Comparison of ENCODE assay signal across 9 mouse cellular contexts in genomic region chr19:28678646-28679270, GRCm38 (mm10). TPM values are rescaled to one million over a fixed set of nuclear protein-coding genes. Genes with fewer than 3 reads are reported as not detected.
DNase-seq lines count a peak whose midpoint lies in the region; ATAC-seq and TF ChIP-seq lines count a peak whose summit lies in the region.
"Had no signal": no experiment of that assay in that cellular context is flagged by ENCODE, and none has a peak within 500 bp of the region (broad histone marks: within the 10 kb centered on the region; RNA-seq: fewer than 3 reads in every experiment).

No protein-coding gene starts in this region.

- no peaks in the 10 kb centered on the region for H3K9me3 ChIP-seq in hindbrain, embryonic 12.5 days (replicated peaks)
- no peaks in the 10 kb centered on the region for H3K9me3 ChIP-seq in liver, postnatal 0 days (ENCODE audit: low read length)
- no peaks in the 10 kb centered on the region for H3K9me3 ChIP-seq in stomach, embryonic 15.5 days

- H3K4me2 ChIP-seq in hindbrain, embryonic 12.5 days (replicated peaks), result peak overlapping the region; percentile 99
- H3K4me2 ChIP-seq in liver, postnatal 0 days (ENCODE audit: low read depth, low read length), result peak overlapping the region; percentile 93
- peak overlapping the region; percentile 94 for H3K4me2 ChIP-seq in stomach, embryonic 15.5 days

- no peak for ATAC-seq in hindbrain, embryonic 12.5 days (ENCODE audit: low FRiP score)
- ATAC-seq in liver, postnatal 0 days, result no peak
- ATAC-seq in stomach, embryonic 15.5 days (ENCODE audit: insufficient read depth, low FRiP score, low read depth), result no peak

- H3K4me3 ChIP-seq in heart, adult 2 months, result peak overlapping the region; percentile 59
- H3K4me3 ChIP-seq in hindbrain, embryonic 12.5 days, result peak overlapping the region; percentile 51
- H3K4me3 ChIP-seq in liver, postnatal 0 days (ENCODE audit: low read depth, low read length), result peak overlapping the region; percentile 50
- peak overlapping the region; percentile 56 for H3K4me3 ChIP-seq in stomach, embryonic 15.5 days (replicated peaks)

- under 1% methylated on average over 30 of the region's 30 CpGs for WGBS in heart, adult 2 months
- WGBS in hindbrain, embryonic 12.5 days, result under 1% methylated on average over 30 of the region's 30 CpGs
- WGBS in liver, postnatal 0 days (ENCODE audit: insufficient replicate concordance), result under 1% methylated on average over 30 of the region's 30 CpGs
- WGBS in stomach, embryonic 15.5 days, result under 1% methylated on average over 30 of the region's 30 CpGs

- peaks cover 4% of the 10 kb centered on the region; the same call in 1 of the 2 replicates for H3K27me3 ChIP-seq in heart, adult 2 months (ENCODE audit: control insufficient read depth, insufficient read depth, low read length)
- H3K27me3 ChIP-seq in hindbrain, embryonic 12.5 days, result peaks cover 43% of the 10 kb centered on the region
- H3K27me3 ChIP-seq in liver, postnatal 0 days (ENCODE audit: insufficient read depth, low read length), result peaks cover 32% of the 10 kb centered on the region
- 0 out of 2 replicates have a peak, but pooled peaks cover 7% of the 10 kb centered on the region for H3K27me3 ChIP-seq in stomach, embryonic 15.5 days (replicated peaks)
- H3K27me3 ChIP-seq: Patski had no signal

- no peaks in the 10 kb centered on the region for H3K79me2 ChIP-seq in heart, adult 2 months (replicated peaks; ENCODE audit: control insufficient read depth, insufficient read depth, low read length)

- H3K9ac ChIP-seq in heart, adult 2 months (ENCODE audit: low read depth, low read length), result peak overlapping the region; percentile 76; the same call in 1 of the 2 replicates
- peak overlapping the region; percentile 35; the same call in 1 of the 2 replicates for H3K9ac ChIP-seq in hindbrain, embryonic 12.5 days
- H3K9ac ChIP-seq in liver, postnatal 0 days (replicated peaks), result peak overlapping the region; percentile 55
- peak overlapping the region; percentile 40; the same call in 1 of the 2 replicates for H3K9ac ChIP-seq in stomach, embryonic 15.5 days

- TF ChIP-seq POLR2A in heart, adult 2 months (IDR thresholded peaks at IDR 0.05; ENCODE audit: insufficient read depth, low read depth, low read length), result no peak

- no peaks in the 10 kb centered on the region for H3K36me3 ChIP-seq in heart, adult 2 months (ENCODE audit: control insufficient read depth, insufficient read depth, low read length)
- no peaks in the 10 kb centered on the region for H3K36me3 ChIP-seq in hindbrain, embryonic 12.5 days
- H3K36me3 ChIP-seq in liver, postnatal 0 days (replicated peaks; ENCODE audit: insufficient read depth, low read length), result no peaks in the 10 kb centered on the region
- no peaks in the 10 kb centered on the region for H3K36me3 ChIP-seq in stomach, embryonic 15.5 days

- intact Hi-C loops in heart, adult 2 months (cut with DNase I), result no loop called here
- intact Hi-C loops in heart, postnatal 25 days (cut with DNase I), result no loop called here

- H3K27ac ChIP-seq in heart, adult 2 months, result no peak overlapping the region; the same call in 1 of the 2 replicates
- H3K27ac ChIP-seq in hindbrain, embryonic 12.5 days, result no peak overlapping the region
- no peak overlapping the region for H3K27ac ChIP-seq in liver, postnatal 0 days (ENCODE audit: low read depth)
- no peak overlapping the region for H3K27ac ChIP-seq in stomach, embryonic 15.5 days

- no peak for TF ChIP-seq EP300 in heart, adult 2 months (IDR thresholded peaks at IDR 0.05; ENCODE audit: insufficient read depth, low read depth, low read length)
- TF ChIP-seq EP300 in liver, postnatal 0 days (IDR thresholded peaks at IDR 0.05; ENCODE audit: low read depth), result no peak

- DNase-seq in heart, adult 2 months, result peak; percentile 10 to 36
- no peak for DNase-seq in heart, postnatal 25 days (ENCODE audit: low spot score)
- peak; percentile 21 for DNase-seq in embryo, embryonic 11 days
- DNase-seq in liver, postnatal 0 days, result no peak
- DNase-seq in gastrocnemius, adult 18-20 months (ENCODE audit: low spot score), result no peak
- DNase-seq in right cerebral cortex, postnatal 14 days, result no peak

- no peak for TF ChIP-seq CTCF in heart, adult 2 months (IDR thresholded peaks at IDR 0.05)
- no peak for TF ChIP-seq CTCF in liver, postnatal 0 days (IDR thresholded peaks at IDR 0.05; ENCODE audit: low read depth)

- no peaks in the 10 kb centered on the region; the same call in none of the 2 replicates for H3K4me1 ChIP-seq in heart, adult 2 months (ENCODE audit: control insufficient read depth, insufficient read depth, low read length)
- H3K4me1 ChIP-seq in hindbrain, embryonic 12.5 days, result peaks cover 32% of the 10 kb centered on the region
- H3K4me1 ChIP-seq in liver, postnatal 0 days (ENCODE audit: insufficient read depth), result peaks cover 21% of the 10 kb centered on the region
- peaks cover 9% of the 10 kb centered on the region; the same call in 1 of the 2 replicates for H3K4me1 ChIP-seq in stomach, embryonic 15.5 days

RNA-seq across cellular contexts. Expression of gene Glis3, which starts 1.1 kb away (rescaled TPM):
- 1 to 10 TPM; 1.1 to 1.3 TPM for total RNA-seq in heart, adult 2 months (2021)
- 0.50 and 0.55 TPM in 2 replicates for polyA plus RNA-seq in heart, adult 2 months (2012; rRNA removed)
- 1 to 10 TPM; 1.6 TPM for total RNA-seq in heart, postnatal 25 days (2021)
- 2.6 and 2.7 TPM in 2 replicates for polyA plus RNA-seq in hindbrain, embryonic 12.5 days (2016; fragmentation: Nextera tagmentation; extraction: Ambion mirVana)
- polyA plus RNA-seq in liver, postnatal 0 days (2015; fragmentation: Nextera tagmentation; extraction: Ambion mirVana), result 0.17 and 0.36 TPM in 2 replicates
- polyA plus RNA-seq in stomach, embryonic 15.5 days (2015; fragmentation: Nextera tagmentation; extraction: Ambion mirVana), result 2.9 and 4.4 TPM in 2 replicates
- total RNA-seq in gastrocnemius, adult 18-20 months (2021), result under 1 TPM; 0.48 to 0.55 TPM

Comparison
In these comparisons a context has a peak if more than half of its experiments do, and no peak if none do; other contexts are left out.
1. DNase-seq: peak in heart, adult 2 months (2 of 2) and embryo, embryonic 11 days (single experiment); none in heart, postnatal 25 days (single experiment), liver, postnatal 0 days (single experiment), gastrocnemius, adult 18-20 months (single experiment) and right cerebral cortex, postnatal 14 days (single experiment).
2. Peak in every context shown above with its lines, with median percentiles within 50 percentile points of each other: H3K4me3 ChIP-seq, H3K9ac ChIP-seq and H3K4me2 ChIP-seq.